Mouse (Mus musculus): ENCODE results near the gene Scgb1b30. TPM values are rescaled to one million over a fixed set of nuclear protein-coding genes. Genes with fewer than 3 reads are reported as not detected.
"Not testable (repeated sequence)": the region's sequence is repeated elsewhere in the genome, so short reads cannot be mapped to it uniquely, and the experiment has no call there.

Gene Scgb1b30
- total RNA-seq (2021): not detected

GRCm38 (mm10) chr7:34094911-34095481, at the start of gene Scgb1b30:
Gene Scgb1b30, plus strand, starts transcription at chr7:34095431.
- no peak for DNase-seq (ENCODE audit: low spot score)
- intact Hi-C loops (cut with DNase I): no loop called here

- DNase-seq (ENCODE audit: low spot score); intact Hi-C loops (cut with DNase I): not testable (repeated sequence)
Observed at GRCm38 (mm10) chr7:34068132-34068531, 27.1 kb upstream of the Scgb1b30 start.

GRCm38 (mm10) chr7:34100002-34100401, 4.8 kb downstream of the Scgb1b30 start:
- DNase-seq (ENCODE audit: low spot score): no peak
- intact Hi-C loops (cut with DNase I): no loop called here

- intact Hi-C loops (cut with DNase I): no loop called here
- DNase-seq (ENCODE audit: low spot score): no peak
Observed at GRCm38 (mm10) chr7:34101276-34101675, 6.0 kb downstream of the Scgb1b30 start.

- DNase-seq (ENCODE audit: low spot score): no peak
- intact Hi-C loops (cut with DNase I): no loop called here
Observed at GRCm38 (mm10) chr7:34109190-34109589, 14.0 kb downstream of the Scgb1b30 start.

GRCm38 (mm10) chr7:34116601-34117000, 21.4 kb downstream of the Scgb1b30 start:
- intact Hi-C loops (cut with DNase I): no loop called here
- DNase-seq (ENCODE audit: low spot score): no peak

GRCm38 (mm10) chr7:34120636-34121035, 25.4 kb downstream of the Scgb1b30 start:
- intact Hi-C loops (cut with DNase I); DNase-seq (ENCODE audit: low spot score): not testable (repeated sequence)

GRCm38 (mm10) chr7:34122987-34123720, 27.9 kb downstream of the Scgb1b30 start:
- intact Hi-C loops (cut with DNase I): no loop called here
- DNase-seq (ENCODE audit: low spot score): no peak

GRCm38 (mm10) chr7:34125346-34125745, 30.1 kb downstream of the Scgb1b30 start:
- DNase-seq (ENCODE audit: low spot score): no peak
- intact Hi-C loops (cut with DNase I): no loop called here

GRCm38 (mm10) chr7:34126291-34126690, 31.1 kb downstream of the Scgb1b30 start:
- no peak for DNase-seq (ENCODE audit: low spot score)
- intact Hi-C loops (cut with DNase I): no loop called here

GRCm38 (mm10) chr7:34131118-34131517, 35.9 kb downstream of the Scgb1b30 start:
- intact Hi-C loops (cut with DNase I): no loop called here
- DNase-seq (ENCODE audit: low spot score): no peak

GRCm38 (mm10) chr7:34131959-34132354, 36.7 kb downstream of the Scgb1b30 start:
- DNase-seq (ENCODE audit: low spot score): no peak
- intact Hi-C loops (cut with DNase I): no loop called here

GRCm38 (mm10) chr7:34132355-34133079, 37.3 kb downstream of the Scgb1b30 start:
- intact Hi-C loops (cut with DNase I): no loop called here
- DNase-seq (ENCODE audit: low spot score): no peak

- peak; percentile 71 for DNase-seq (ENCODE audit: low spot score)
- intact Hi-C loops (cut with DNase I): no loop called here
Observed at GRCm38 (mm10) chr7:34133117-34133762, 38.0 kb downstream of the Scgb1b30 start, which contains the start of gene Wtip. Gene Wtip, minus strand, starts transcription at chr7:34133268.

- intact Hi-C loops (cut with DNase I): no loop called here
- no peak for DNase-seq (ENCODE audit: low spot score)
Observed at GRCm38 (mm10) chr7:34134336-34134735, 39.1 kb downstream of the Scgb1b30 start.

GRCm38 (mm10) chr7:34139493-34139892, 44.3 kb downstream of the Scgb1b30 start:
- no peak for DNase-seq (ENCODE audit: low spot score)
- intact Hi-C loops (cut with DNase I): no loop called here

- no peak for DNase-seq (ENCODE audit: low spot score)
- intact Hi-C loops (cut with DNase I): no loop called here
Observed at GRCm38 (mm10) chr7:34141123-34141522, 45.9 kb downstream of the Scgb1b30 start.

- no peak for DNase-seq (ENCODE audit: low spot score)
- intact Hi-C loops (cut with DNase I): no loop called here
Observed at GRCm38 (mm10) chr7:34147193-34147592, 52.0 kb downstream of the Scgb1b30 start.

Measured in heart, postnatal 25 days (tissue).